Mouse (Mus musculus) cerebellum, adult 9-11 months (tissue): ENCODE data around the gene Prrc2c.
"Not testable (repeated sequence)": the region's sequence is repeated elsewhere in the genome, so short reads cannot be mapped to it uniquely, and the experiment has no call there.

Source experiments
- DNase-seq: peaks from one replicate; pipeline ENCODE4 v3.0.0; 2022

Gene Prrc2c

DNA sequence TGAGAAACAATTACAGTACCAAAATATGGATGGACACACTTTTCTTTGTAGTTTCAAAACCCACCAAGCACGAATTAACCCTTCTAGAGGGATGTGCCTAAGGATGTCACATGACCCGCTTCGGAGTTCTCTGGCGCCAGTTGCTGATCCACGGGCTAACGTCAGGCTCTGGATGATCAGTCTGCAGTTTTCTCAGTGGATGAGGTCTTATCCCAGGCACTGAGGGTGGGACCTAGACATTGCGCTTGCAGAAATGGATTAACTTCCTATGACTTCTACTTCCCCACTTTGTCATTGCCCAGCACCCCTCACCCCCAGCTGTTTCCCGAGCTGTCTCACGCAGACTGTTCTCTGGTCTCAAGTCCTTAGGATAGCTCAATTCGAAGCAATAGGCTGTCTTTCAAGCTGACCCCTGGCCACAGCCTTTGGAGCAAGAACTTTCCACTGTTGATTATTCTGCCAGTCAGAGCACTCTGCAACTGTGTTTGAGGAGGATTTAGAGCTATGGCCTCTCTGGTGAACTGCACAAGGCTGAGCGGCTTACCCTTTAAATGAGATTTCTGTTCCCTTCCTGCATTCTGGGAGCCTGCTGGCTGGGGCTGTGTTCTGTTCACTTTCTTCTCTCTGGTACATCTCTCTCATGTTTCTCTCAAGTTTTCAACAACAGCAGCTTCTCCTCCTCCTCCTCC lies 74.7 kb downstream of the Prrc2c start:
- no peak for DNase-seq

DNA sequence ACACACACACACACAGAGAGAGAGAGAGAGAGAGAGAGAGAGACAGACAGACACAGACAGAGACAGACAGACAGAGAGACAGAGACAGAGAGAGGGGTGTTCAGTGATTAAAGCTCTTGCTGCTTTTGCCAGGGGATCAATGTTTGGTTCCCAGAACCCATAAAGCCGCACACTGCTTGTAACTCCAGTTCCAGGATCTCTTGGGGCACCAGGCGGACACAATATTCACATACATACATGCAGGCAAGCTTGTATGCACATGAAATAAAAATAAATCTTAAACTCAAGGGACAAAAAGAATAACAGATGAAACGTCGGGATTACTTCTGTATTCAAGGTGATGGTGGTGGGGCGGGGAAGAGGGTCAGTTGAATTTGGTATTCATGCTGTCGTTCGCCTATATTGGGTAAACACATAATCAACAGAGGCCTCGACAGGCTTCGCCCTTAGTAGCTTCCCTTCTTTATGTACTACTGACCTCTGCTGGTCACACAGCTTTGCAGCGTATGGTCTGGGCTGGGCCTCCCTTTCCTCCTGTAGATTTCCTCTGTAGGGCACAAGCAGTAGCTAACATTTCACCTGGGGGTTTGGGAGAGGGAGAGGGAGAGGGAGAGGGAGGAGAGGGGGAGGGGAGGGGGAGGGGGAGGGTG lies 75.4 kb downstream of the Prrc2c start:
- peak; percentile 71 for DNase-seq

DNA sequence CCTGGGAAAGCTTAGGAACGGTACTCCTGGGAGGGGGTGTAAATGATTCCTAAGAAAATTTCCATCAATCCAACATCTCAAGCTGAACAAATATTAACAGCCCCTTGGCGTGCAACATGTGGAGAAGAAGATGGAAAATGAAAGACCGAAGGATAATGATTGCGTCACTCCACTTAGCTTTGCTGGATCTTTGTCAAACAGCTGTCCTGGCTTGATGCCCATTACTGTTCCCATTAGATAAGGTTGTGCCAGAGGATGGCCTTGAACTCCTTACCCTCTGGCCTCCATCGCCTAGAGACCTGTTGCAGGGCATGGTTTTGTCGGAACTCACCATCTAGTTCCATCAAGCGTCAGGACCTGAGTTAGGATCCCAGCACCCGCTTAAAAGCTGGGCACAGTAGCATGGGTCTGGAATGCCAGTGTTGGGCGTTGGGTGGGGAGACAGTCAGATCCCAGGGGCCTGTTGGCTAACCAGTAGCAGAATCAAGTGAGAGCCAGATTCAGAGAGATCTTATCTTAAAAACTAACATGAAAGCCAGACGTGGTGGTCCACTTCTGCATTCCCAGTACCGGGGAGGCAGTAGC lies 80.0 kb downstream of the Prrc2c start:
- DNase-seq: no peak

DNA sequence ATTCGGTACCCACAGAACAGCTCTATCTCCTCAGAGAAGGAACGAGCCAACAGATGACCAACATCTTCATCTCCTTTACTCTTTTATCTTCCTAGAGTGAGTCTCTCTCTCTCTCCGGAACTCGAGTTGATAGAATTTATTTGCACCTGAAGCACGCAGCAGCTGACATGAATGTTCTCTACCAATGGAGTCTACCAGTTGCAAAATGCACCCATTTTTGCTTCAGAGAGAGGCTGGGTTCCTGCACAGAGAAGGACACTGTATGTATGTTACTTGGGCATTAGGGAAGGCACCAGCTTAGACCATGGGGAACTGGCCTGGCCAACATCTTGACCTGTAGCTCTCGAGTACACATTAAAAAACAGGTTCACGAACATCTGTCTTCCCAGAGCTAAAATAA lies 82.2 kb downstream of the Prrc2c start, which contains the start of gene Myocos:
Myocos (minus strand) TSS at position 101 of the 400 bp plus-strand sequence.
- DNase-seq: no peak

DNA sequence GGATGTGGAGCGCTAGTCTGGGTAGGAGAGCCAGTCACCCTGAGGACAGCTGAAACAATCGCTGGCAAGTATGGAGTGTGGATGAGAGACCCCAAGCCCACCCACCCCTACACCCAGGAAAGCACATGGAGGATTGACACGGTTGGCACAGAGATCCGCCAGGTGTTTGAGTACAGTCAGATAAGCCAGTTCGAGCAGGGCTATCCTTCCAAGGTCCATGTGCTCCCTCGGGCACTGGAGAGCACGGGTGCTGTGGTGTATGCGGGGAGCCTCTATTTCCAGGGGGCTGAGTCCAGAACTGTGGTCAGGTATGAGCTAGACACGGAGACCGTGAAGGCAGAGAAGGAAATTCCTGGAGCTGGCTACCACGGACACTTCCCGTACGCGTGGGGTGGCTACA lies 91.9 kb downstream of the Prrc2c start:
- DNase-seq: no peak

DNA sequence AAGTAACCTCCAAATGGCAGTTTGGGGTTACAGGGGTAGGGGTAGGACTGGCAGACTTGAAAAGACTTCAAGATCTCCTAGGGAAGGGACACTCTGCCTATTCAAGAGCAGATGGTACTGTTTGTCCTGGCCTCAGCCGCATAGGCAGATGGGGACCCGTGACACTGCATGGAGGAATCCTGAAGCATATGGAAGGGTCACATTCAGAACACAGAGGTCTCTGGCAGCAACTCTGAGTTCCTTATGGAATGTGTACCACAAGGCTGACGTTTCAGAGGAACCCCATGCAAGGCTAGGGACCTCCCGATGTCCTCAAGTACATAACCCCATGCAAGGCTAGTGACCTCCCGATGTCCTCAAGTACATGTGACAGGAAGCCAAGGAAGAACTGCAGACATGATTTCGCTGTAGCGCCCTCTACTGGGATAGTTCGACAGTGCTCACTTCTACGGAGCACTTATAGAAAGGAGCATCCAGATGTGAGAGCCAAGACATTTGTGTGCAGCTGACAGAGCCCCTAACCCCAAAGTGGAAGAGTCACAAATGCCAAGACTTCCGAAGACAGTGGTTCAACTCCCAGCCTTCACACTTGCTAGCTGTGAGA lies 94.2 kb downstream of the Prrc2c start:
- peak; percentile 49 for DNase-seq

DNA sequence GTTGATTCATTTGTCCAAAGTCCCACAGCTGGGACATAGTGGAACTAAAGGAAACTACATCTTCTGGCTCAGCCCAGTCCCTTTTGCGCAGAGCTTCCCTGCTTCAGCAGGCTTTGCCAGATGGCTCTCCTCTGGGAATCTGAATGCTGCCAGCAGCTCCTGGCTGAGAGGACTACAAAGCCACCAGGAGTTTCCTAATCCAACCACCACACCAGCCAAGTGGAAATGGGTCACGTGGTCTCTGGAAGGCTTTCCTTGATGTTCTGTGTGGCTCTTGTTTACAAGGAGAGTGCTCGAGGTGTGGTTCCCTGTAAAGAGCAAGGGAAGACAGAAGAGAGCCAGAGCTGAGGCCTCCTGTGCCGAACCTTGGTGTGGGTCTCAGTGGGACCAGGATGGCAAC lies 96.6 kb downstream of the Prrc2c start:
- peak; percentile 88 for DNase-seq

DNA sequence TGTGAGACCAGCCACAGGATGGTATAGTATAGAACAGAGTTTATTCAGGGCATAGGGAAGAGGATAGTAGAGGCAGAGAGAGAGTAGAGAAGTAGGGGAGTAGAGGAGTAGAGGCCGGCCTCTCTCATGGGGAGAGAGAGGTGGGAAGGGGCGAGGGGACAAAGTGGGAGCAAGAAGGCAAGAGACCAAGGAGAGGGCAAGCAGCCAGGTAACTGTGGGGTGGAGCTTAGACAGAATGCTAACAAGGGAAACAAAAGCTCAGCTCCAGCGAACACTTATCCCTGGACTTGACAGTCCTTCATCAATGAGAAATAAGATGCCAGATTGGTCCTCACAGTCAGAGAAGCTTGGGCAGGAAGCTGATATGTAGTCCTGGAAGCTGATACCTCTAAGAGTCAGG lies 97.8 kb downstream of the Prrc2c start:
- DNase-seq: no peak

DNA sequence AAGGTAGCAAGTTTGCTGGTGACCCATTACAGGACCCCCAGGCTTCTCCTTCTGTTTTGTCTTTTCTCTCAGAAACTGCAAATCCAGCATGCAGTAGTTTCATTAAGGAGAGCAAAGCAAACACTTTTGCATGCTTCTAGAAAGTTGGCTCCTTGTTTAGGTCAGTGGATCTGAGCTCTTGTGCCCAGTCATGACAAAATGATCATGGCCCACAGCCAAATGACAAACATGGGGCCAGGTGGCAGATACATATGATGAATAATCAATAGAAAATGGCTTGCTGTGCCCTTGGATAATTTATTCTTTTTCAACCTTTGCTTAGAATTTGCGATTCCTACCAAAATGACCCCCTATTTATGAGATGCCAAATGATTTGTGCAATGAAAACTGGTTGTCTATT lies 100.5 kb downstream of the Prrc2c start:
- no peak for DNase-seq

DNA sequence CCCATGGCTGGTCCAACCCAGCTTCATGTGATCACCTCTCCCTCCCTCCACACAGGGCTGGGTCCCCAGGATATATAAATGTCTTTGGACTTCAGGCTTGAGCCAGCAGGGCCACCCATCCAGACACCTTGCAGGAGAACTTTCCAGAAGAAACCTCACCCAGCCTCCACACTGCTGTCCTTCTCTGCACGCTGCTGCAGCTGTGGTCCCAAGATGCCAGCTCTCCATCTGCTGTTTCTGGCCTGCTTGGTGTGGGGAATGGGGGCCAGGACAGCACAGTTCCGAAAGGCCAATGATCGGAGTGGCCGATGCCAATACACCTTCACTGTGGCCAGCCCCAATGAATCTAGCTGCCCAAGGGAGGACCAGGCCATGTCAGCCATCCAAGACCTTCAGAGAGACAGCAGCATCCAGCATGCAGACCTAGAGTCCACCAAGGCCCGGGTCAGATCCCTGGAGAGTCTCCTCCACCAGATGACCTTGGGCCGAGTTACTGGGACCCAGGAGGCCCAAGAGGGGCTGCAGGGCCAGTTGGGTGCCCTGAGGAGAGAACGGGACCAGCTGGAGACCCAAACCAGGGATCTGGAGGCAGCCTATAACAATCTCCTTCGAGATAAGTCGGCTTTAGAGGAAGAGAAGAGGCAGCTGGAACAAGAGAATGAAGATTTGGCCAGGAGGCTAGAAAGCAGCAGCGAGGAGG lies 101.2 kb downstream of the Prrc2c start, which contains the start of gene Myoc:
Myoc (plus strand) TSS at position 105 of the 700 bp plus-strand sequence.
- no peak for DNase-seq

DNA sequence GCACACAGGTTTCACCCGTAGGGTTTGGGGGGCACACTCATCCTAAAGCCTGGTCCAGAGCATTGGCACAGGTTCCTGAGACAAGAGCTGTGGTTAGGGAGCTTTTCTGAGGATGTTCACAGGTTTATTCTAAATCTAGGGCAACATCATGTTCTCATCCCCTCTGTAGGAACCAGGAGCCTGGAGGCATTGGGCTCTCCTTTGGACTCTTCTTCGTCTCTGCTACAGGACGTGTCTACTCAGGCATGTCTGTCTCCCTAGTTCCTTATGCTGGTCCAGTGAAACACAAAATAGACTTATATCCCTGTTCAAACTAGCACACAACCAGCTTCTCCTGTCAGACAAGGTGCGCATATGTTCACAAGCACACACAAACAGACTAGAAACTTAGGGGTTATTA lies 101.8 kb downstream of the Prrc2c start:
- DNase-seq: no peak

DNA sequence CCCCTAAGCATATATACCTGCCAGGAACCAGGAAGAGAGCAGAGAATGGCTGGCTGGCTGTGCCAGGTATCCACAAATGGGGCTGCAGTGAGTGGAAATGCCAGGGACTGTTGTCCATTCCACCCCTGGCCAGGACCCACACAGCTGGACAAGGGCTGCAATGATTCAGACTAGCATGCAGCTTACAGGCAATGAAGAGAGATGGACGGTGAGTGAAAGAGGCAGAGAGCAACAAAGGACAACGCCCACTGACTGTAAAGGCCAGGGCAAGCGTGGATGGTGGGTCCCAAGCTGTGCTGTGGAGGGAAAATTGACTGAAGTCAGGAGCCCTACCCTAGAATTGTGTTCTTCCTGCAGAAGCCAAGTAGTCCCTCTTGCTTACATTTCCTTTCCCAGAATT lies 103.8 kb downstream of the Prrc2c start:
- DNase-seq: no peak

DNA sequence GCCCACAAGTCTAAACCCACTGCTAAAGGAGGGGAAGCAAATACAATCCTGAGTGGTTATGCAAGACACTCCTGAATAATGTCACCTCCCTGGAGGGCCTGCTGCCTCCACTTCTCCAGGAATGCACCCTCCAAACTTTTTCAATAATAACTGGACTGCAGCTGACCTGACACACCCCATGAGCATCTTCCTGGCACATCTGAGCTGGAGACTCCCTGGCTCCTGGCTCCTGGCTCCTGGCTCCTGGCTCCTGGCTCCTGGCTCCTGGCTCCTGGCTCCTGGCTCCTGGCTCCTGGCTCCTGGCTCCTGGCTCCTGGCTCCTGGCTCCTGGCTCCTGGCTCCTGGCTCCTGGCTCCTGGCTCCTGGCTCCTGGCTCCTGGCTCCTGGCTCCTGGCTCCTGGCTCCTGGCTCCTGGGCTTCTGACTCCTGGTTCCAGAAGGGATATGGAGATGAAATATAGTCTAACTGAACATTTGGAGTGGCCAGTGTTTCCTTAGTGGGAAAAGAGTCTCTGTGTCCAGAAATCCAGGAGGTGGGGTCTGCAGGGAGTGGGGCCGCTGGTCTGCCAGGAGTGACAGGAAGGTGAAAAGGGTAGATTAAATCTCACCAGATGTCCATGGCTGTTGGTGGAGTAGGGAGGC lies 104.9 kb downstream of the Prrc2c start:
- DNase-seq: peak; percentile 71

DNA sequence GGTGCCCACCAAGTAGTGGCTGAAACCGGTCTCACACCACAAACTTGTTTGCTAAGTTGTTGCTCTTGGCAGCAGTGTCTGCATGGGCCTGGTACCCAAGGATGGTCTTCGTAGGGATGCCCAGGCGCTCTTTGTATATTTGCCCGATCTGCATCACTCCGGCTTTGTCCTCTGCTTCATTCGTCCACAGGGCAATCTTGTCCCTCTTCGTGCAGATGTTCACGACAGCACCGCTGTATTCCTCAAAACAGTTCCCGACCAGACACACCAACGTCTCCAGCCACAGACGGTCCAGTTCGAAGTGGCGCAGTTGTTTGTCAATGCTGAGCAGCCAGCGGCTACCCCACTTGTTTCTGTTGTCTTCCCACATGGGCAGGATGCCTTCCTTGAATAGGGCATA lies 112.0 kb downstream of the Prrc2c start:
- not testable (repeated sequence) for DNase-seq

DNA sequence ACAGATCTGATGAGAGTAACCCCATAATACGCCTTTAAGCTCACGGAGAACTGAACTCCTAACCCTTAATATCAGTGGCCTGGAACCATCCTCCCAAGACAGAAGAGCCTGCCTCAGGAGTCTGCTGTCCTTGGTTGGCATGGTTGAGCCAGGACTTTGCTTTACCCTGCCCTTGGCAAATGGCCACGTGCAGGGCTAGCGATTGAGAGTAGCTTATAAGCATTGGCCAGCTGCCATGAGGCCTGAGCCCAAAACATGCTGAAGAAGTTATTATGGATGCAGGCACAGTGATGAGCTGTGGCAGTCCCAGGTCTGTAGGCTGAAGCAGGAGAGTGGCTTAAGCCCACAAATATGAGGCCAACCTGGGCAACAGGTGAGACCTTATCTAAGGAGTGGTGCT lies 112.5 kb downstream of the Prrc2c start:
- not testable (repeated sequence) for DNase-seq

DNA sequence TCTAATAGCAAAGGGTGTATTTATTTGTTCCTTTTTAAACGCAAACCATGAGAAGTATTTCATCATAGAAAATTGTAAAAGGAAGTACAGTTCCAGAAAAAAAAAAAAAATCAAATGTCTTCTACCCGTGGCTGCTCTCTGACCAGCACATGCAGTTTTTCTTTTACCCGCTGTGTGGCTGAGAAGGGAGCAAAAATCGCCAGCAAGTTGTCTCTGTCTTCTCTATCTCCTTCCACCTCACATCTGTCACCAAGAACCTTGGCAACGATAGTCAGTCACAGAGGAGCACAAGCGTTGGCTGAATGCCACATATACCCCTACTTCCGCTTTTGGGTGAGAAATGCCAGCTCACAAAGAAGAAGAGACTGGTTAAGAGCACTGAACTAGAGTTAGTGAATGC lies 115.1 kb downstream of the Prrc2c start:
- no peak for DNase-seq

DNA sequence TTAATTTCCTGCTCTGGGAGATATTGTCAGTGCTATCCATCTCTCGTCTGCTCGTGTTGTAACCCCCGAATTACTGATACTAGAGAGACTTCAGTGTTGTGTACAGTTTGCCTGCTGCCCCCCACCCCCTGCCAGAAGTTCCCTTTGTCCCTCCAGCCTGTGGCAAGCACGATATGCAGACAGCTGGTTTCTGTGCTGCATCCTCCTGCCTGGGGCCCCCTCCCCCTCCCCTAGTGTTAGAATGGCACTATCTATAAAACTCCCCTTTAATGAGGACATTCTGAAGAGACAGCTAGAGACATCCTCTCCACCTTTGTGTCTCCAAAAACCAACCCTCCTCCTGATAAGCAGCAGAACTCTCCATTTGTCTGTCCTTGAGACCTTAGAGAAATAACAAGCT lies 116.5 kb downstream of the Prrc2c start:
- no peak for DNase-seq
